Mouse (Mus musculus): ENCODE data around the gene Limk2. TPM values are rescaled to one million over a fixed set of nuclear protein-coding genes. Genes with fewer than 3 reads are reported as not detected.

The Limk2 gene
- polyA plus RNA-seq, 1 experiment from 2014 or later = 45.5 TPM

DNA sequence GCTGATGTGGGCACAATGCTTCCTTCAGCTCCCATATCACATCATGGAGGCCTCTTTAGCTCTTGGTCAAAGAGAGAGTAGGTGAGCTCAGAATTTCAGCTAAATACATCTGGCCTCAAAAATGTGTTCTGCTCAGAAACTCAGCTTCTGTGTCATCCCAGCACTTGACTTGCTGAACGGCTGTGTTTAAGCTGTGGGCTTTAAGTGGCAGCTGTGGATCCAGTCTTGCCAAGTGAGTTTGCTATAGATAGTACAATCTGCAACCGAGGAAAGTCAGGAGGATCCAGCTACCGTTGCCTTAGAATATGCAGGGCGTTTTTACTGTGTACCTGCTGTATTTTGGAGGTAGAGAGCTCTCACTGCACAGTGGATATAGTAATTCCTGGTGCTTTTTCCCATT, 106.6 kb downstream of the Limk2 start:
- H3K4me3 ChIP-seq (ENCODE audit: low read depth, low read length) = no peak overlapping the region
- no peaks in the 10 kb centered on the region for H3K4me1 ChIP-seq (ENCODE audit: control insufficient read depth, insufficient read depth, low read length)
- no peak overlapping the region for H3K4me2 ChIP-seq (ENCODE audit: low read depth, severe bottlenecking)
- DNase-seq (ENCODE audit: low spot score) = no peak
- no peaks in the 10 kb centered on the region for H3K9me3 ChIP-seq (ENCODE audit: control insufficient read depth, low read length)
- H3K36me3 ChIP-seq (ENCODE audit: control insufficient read depth, insufficient read depth, low read length) = peaks cover 60% of the 10 kb centered on the region
- WGBS = 95% methylated on average over 4 of the region's 4 CpGs
- no peak for ATAC-seq (ENCODE audit: insufficient number of reproducible peaks, low FRiP score, low TSS enrichment, low read depth)
- no peak overlapping the region for H3K9ac ChIP-seq (ENCODE audit: low read length)
- no peaks in the 10 kb centered on the region for H3K27me3 ChIP-seq (ENCODE audit: control insufficient read depth, insufficient read depth, low read length)
- H3K27ac ChIP-seq (replicated peaks; ENCODE audit: low read depth, low read length) = no peak overlapping the region

DNA sequence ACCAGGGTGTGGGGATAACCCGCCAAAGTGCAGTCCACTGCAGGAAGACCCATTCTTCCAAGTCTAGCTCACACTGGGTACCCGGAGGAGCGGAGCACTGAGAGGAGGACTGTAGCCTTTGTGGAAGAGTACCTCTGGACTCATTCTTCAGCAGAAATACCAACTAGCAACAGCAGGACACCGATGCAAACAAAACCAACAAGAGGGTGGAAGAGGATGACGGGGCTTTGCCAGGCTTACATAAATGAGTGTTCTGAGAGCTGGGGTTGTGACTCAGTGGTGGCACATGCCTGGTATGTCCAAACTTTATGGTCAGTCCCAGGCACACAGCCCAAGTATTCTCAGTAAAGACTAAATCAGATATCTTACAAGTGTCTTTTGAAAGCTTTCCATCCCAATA, 107.9 kb downstream of the Limk2 start:
- H3K36me3 ChIP-seq (ENCODE audit: control insufficient read depth, insufficient read depth, low read length) = peaks cover 49% of the 10 kb centered on the region
- no peak overlapping the region for H3K4me3 ChIP-seq (ENCODE audit: low read depth, low read length)
- H3K9ac ChIP-seq (ENCODE audit: low read length) = no peak overlapping the region
- no peaks in the 10 kb centered on the region for H3K4me1 ChIP-seq (ENCODE audit: control insufficient read depth, insufficient read depth, low read length)
- ATAC-seq (ENCODE audit: insufficient number of reproducible peaks, low FRiP score, low TSS enrichment, low read depth) = no peak
- H3K27me3 ChIP-seq (ENCODE audit: control insufficient read depth, insufficient read depth, low read length) = no peaks in the 10 kb centered on the region
- H3K9me3 ChIP-seq (ENCODE audit: control insufficient read depth, low read length) = no peaks in the 10 kb centered on the region
- no peak for DNase-seq (ENCODE audit: low spot score)
- H3K27ac ChIP-seq (replicated peaks; ENCODE audit: low read depth, low read length) = no peak overlapping the region
- WGBS = 98% methylated on average over 5 of the region's 5 CpGs
- no peak overlapping the region for H3K4me2 ChIP-seq (ENCODE audit: low read depth, severe bottlenecking)

GRCm38 (mm10) chr11:3298813-3299185, 110.2 kb downstream of the Limk2 start:
- peaks cover 53% of the 10 kb centered on the region for H3K36me3 ChIP-seq (ENCODE audit: control insufficient read depth, insufficient read depth, low read length)
- H3K4me3 ChIP-seq (ENCODE audit: low read depth, low read length) = no peak overlapping the region
- DNase-seq (ENCODE audit: low spot score) (no peak), ATAC-seq (ENCODE audit: insufficient number of reproducible peaks, low FRiP score, low TSS enrichment, low read depth) (no peak)
- peaks cover 9% of the 10 kb centered on the region for H3K4me1 ChIP-seq (ENCODE audit: control insufficient read depth, insufficient read depth, low read length)
- H3K9ac ChIP-seq (ENCODE audit: low read length) = no peak overlapping the region
- no peak overlapping the region for H3K27ac ChIP-seq (replicated peaks; ENCODE audit: low read depth, low read length)
- 93% methylated on average over 14 of the region's 14 CpGs for WGBS
- H3K4me2 ChIP-seq (ENCODE audit: low read depth, severe bottlenecking) = no peak overlapping the region
- H3K27me3 ChIP-seq (ENCODE audit: control insufficient read depth, insufficient read depth, low read length) = no peaks in the 10 kb centered on the region
- no peaks in the 10 kb centered on the region for H3K9me3 ChIP-seq (ENCODE audit: control insufficient read depth, low read length)

GRCm38 (mm10) chr11:3297871-3298812, 110.8 kb downstream of the Limk2 start:
- no peak overlapping the region for H3K27ac ChIP-seq (replicated peaks; ENCODE audit: low read depth, low read length)
- H3K27me3 ChIP-seq (ENCODE audit: control insufficient read depth, insufficient read depth, low read length) = no peaks in the 10 kb centered on the region
- H3K4me1 ChIP-seq (ENCODE audit: control insufficient read depth, insufficient read depth, low read length) = peaks cover 14% of the 10 kb centered on the region
- H3K36me3 ChIP-seq (ENCODE audit: control insufficient read depth, insufficient read depth, low read length) = peaks cover 52% of the 10 kb centered on the region
- H3K9me3 ChIP-seq (ENCODE audit: control insufficient read depth, low read length) = no peaks in the 10 kb centered on the region
- no peak overlapping the region for H3K4me3 ChIP-seq (ENCODE audit: low read depth, low read length)
- DNase-seq (ENCODE audit: low spot score) (no peak), ATAC-seq (ENCODE audit: insufficient number of reproducible peaks, low FRiP score, low TSS enrichment, low read depth) (no peak)
- WGBS = 92% methylated on average over 10 of the region's 10 CpGs
- H3K4me2 ChIP-seq (ENCODE audit: low read depth, severe bottlenecking) = no peak overlapping the region
- H3K9ac ChIP-seq (ENCODE audit: low read length) = no peak overlapping the region

GRCm38 (mm10) chr11:3296056-3296455, 112.9 kb downstream of the Limk2 start:
- WGBS = 86% methylated on average over 5 of the region's 5 CpGs
- Histone ChIP-seq H3K9ac (ENCODE audit: low read length) (no peak overlapping the region), H3K4me3 (ENCODE audit: low read depth, low read length) (no peak overlapping the region), H3K9me3 (ENCODE audit: control insufficient read depth, low read length) (no peaks in the 10 kb centered on the region), H3K27ac (replicated peaks; ENCODE audit: low read depth, low read length) (no peak overlapping the region), H3K4me1 (ENCODE audit: control insufficient read depth, insufficient read depth, low read length) (peaks cover 15% of the 10 kb centered on the region), H3K36me3 (ENCODE audit: control insufficient read depth, insufficient read depth, low read length) (peaks cover 46% of the 10 kb centered on the region), H3K27me3 (ENCODE audit: control insufficient read depth, insufficient read depth, low read length) (no peaks in the 10 kb centered on the region), H3K4me2 (ENCODE audit: low read depth, severe bottlenecking) (no peak overlapping the region)
- DNase-seq (ENCODE audit: low spot score) (no peak), ATAC-seq (ENCODE audit: insufficient number of reproducible peaks, low FRiP score, low TSS enrichment, low read depth) (no peak)

- H3K27ac ChIP-seq (replicated peaks; ENCODE audit: low read depth, low read length) = no peak overlapping the region
- ATAC-seq (ENCODE audit: insufficient number of reproducible peaks, low FRiP score, low TSS enrichment, low read depth) = no peak
- no peak for DNase-seq (ENCODE audit: low spot score)
- no peak overlapping the region for H3K4me3 ChIP-seq (ENCODE audit: low read depth, low read length)
- 97% methylated on average over 2 of the region's 2 CpGs for WGBS
- peaks cover 15% of the 10 kb centered on the region for H3K4me1 ChIP-seq (ENCODE audit: control insufficient read depth, insufficient read depth, low read length)
- no peaks in the 10 kb centered on the region for H3K9me3 ChIP-seq (ENCODE audit: control insufficient read depth, low read length)
- no peak overlapping the region; the same call in 1 of the 2 replicates for H3K4me2 ChIP-seq (ENCODE audit: low read depth, severe bottlenecking)
- H3K9ac ChIP-seq (ENCODE audit: low read length) = no peak overlapping the region
- H3K36me3 ChIP-seq (ENCODE audit: control insufficient read depth, insufficient read depth, low read length) = peaks cover 41% of the 10 kb centered on the region
- H3K27me3 ChIP-seq (ENCODE audit: control insufficient read depth, insufficient read depth, low read length) = no peaks in the 10 kb centered on the region
These were observed 114.3 kb downstream of the Limk2 start for GRCm38 (mm10) chr11:3294641-3295040.

Other genes starting within 250 kb of the Limk2 start
- 9.3 and 9.9 TPM in 2 replicates for gene Sfi1, start 215.7 kb downstream of the Limk2 start, polyA plus RNA-seq (2014; fragmentation: Nextera tagmentation; extraction: Ambion mirVana)
- gene Eif4enif1, start 206.8 kb downstream of the Limk2 start, polyA plus RNA-seq (2014; fragmentation: Nextera tagmentation; extraction: Ambion mirVana) = 74.7 and 87.8 TPM in 2 replicates
- 245 and 249 TPM in 2 replicates for gene Drg1, start 142.8 kb downstream of the Limk2 start, polyA plus RNA-seq (2014; fragmentation: Nextera tagmentation; extraction: Ambion mirVana)
- gene Patz1, start 120.3 kb downstream of the Limk2 start, polyA plus RNA-seq (2014; fragmentation: Nextera tagmentation; extraction: Ambion mirVana) = 64.6 and 72.3 TPM in 2 replicates
- 10.2 and 11.5 TPM in 2 replicates for gene Pik3ip1, start 78.8 kb downstream of the Limk2 start, polyA plus RNA-seq (2014; fragmentation: Nextera tagmentation; extraction: Ambion mirVana)
- gene Rnf185, start 43.2 kb upstream of the Limk2 start, polyA plus RNA-seq (2014; fragmentation: Nextera tagmentation; extraction: Ambion mirVana) = 42.4 and 48.0 TPM in 2 replicates
- gene Pla2g3, start 79.1 kb upstream of the Limk2 start, polyA plus RNA-seq (2014; fragmentation: Nextera tagmentation; extraction: Ambion mirVana) = 0.75 and 0.76 TPM in 2 replicates
- gene Inpp5j, start 95.6 kb upstream of the Limk2 start, polyA plus RNA-seq (2014; fragmentation: Nextera tagmentation; extraction: Ambion mirVana) = 0.08 TPM in 1 of 2 replicates, not detected in the other
- 53.0 and 54.6 TPM in 2 replicates for gene Selenom, start 105.5 kb upstream of the Limk2 start, polyA plus RNA-seq (2014; fragmentation: Nextera tagmentation; extraction: Ambion mirVana)
- 38.8 TPM in 2 replicates for gene Smtn, start 131.4 kb upstream of the Limk2 start, polyA plus RNA-seq (2014; fragmentation: Nextera tagmentation; extraction: Ambion mirVana)
- gene Morc2a, start 240.0 kb upstream of the Limk2 start, polyA plus RNA-seq (2014; fragmentation: Nextera tagmentation; extraction: Ambion mirVana) = 30.0 and 32.5 TPM in 2 replicates

All from limb, embryonic 11.5 days (tissue).